Mouse (Mus musculus) heart, embryonic 11.5 days (tissue): ENCODE data around the gene Gm28434. TPM values are rescaled to one million over a fixed set of nuclear protein-coding genes. Genes with fewer than 3 reads are reported as not detected.

Source experiments
- ATAC-seq: fragments of 200-750 bp; cut with Nextera tagmentation; replicated peaks from 2 replicates; pipeline ENCODE4 v1.8.0; 2017; ENCODE audit warnings: moderate library complexity; ENCODE audit not compliant: insufficient number of reproducible peaks, low FRiP score, low TSS enrichment
- H3K27ac ChIP-seq: fragments of 300-500 bp; sonication (generic); 2 replicates; pipeline ENCODE4 v1.5.1; 2014; ENCODE audit warnings: mild to moderate bottlenecking, low read depth, low read length
- H3K27me3 ChIP-seq: fragments of 300-500 bp; sonication (generic); 2 replicates; pipeline ENCODE4 v1.6.1; 2014; ENCODE audit warnings: mild to moderate bottlenecking, low read length, mixed read lengths; ENCODE audit not compliant: control insufficient read depth, insufficient read depth
- H3K36me3 ChIP-seq: fragments of 300-500 bp; sonication (generic); 2 replicates; pipeline ENCODE4 v1.6.1; 2014; ENCODE audit warnings: mild to moderate bottlenecking, low read length, moderate library complexity, mixed read lengths; ENCODE audit not compliant: control insufficient read depth, insufficient read depth
- H3K4me1 ChIP-seq: fragments of 300-500 bp; sonication (generic); 2 replicates; pipeline ENCODE4 v1.6.1; 2014; ENCODE audit warnings: low read length; ENCODE audit not compliant: control insufficient read depth, insufficient read depth
- H3K4me2 ChIP-seq: fragments of 300-500 bp; sonication (generic); 2 replicates; pipeline ENCODE4 v1.6.1; 2014; ENCODE audit warnings: mild to moderate bottlenecking, moderate library complexity
- H3K4me3 ChIP-seq: fragments of 300-500 bp; sonication (generic); 2 replicates; pipeline ENCODE4 v1.5.1; 2014; ENCODE audit warnings: low read depth, low read length
- H3K9ac ChIP-seq: fragments of 300-500 bp; sonication (generic); 2 replicates; pipeline ENCODE4 v1.6.1; 2014; ENCODE audit warnings: mild to moderate bottlenecking, low read depth, low read length, moderate library complexity
- H3K9me3 ChIP-seq: fragments of 300-500 bp; sonication (generic); replicated peaks from 2 replicates; pipeline ENCODE4 v1.6.1; 2016; ENCODE audit warnings: low read length; ENCODE audit not compliant: control insufficient read depth
- WGBS: fragments of 180-500 bp; shearing (Covaris S2); extraction: QIAGEN DNeasy Blood & Tissue Kit; methylation state at CpG from one replicate; pipeline ENCODE4 v1.1.7; 2014; ENCODE audit not compliant: insufficient replicate concordance; 5-methylcytosine and 5-hydroxymethylcytosine counted together
- polyA plus RNA-seq: library from polyadenylated mRNA; unstranded; fragments of >200 nt; fragmentation: Nextera tagmentation; extraction: Ambion mirVana; gene quantifications from 2 replicates; pipeline ENCODE4 v1.2.1, GENCODE M21; 2014

Gene Gm28434
- not detected in 2 replicates for polyA plus RNA-seq

DNA sequence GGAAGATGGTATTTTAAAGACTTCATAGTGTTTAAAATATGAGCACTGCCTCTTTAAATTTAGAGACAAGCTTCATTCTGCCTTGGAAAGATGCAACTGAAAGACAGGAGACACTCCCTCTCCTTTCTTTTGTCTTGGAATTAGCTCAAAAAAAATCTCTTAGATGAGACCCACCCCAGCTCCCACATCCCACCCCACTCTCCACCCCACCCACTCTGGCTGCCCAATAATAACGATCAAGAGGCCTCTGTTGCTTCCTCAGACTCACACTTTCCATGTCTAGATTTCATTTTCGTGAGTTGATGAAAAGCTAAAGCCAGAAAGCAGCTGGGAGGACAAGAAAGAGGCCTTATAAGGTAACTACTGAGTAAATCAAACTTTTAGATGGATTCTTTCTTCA lies at the start of gene Gm28434, which contains the start of gene 2310003L06Rik:
Gene Gm28434 (plus strand): TSS at position 317 of the 400 bp plus-strand sequence.
Gene 2310003L06Rik (plus strand): TSS at position 259 of the 400 bp plus-strand sequence.
- Histone ChIP-seq H3K4me3 (no peak within 1 kb of the TSS), H3K27ac (no peak within 1 kb of the TSS), H3K4me2 (no peak within 1 kb of the TSS), H3K4me1 (no peaks in the 10 kb centered on the region), H3K27me3 (no peaks in the 10 kb centered on the region), H3K9ac (no peak within 1 kb of the TSS), H3K36me3 (no peaks in the 10 kb centered on the region), H3K9me3 (no peaks in the 10 kb centered on the region)
- no peak for ATAC-seq
- WGBS: 60% methylated on average over 2 of the region's 2 CpGs

DNA sequence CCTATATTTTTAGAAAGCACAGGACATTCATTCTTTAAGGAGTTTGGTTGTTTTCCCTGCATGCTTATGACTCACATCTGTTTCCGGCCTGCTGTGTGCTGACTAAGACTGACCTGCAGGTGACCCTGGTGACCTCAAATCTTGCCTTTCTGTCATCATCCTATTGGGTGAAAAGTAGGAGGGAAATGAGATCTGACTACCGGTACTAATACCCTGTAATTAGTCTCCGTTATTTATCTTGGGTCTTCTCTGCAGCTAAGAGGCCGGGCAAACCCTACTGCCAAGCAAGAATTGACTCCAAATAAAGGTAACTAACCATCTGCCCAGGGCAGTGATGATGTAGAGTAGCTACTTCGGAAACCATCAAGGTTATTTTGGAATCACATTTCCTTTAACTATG lies 43.9 kb upstream of the Gm28434 start, which contains the start of gene Csn3:
Gene Csn3 (plus strand): TSS at position 208 of the 400 bp plus-strand sequence.
- H3K4me2 ChIP-seq: no peak within 1 kb of the TSS
- no peak within 1 kb of the TSS for H3K4me3 ChIP-seq
- no peak for ATAC-seq
- no peaks in the 10 kb centered on the region for H3K9me3 ChIP-seq
- no peaks in the 10 kb centered on the region for H3K4me1 ChIP-seq
- H3K36me3 ChIP-seq: no peaks in the 10 kb centered on the region
- H3K27me3 ChIP-seq: no peaks in the 10 kb centered on the region
- H3K27ac ChIP-seq: no peak within 1 kb of the TSS
- H3K9ac ChIP-seq: no peak within 1 kb of the TSS
- 41% methylated on average over 5 of the region's 5 CpGs for WGBS

DNA sequence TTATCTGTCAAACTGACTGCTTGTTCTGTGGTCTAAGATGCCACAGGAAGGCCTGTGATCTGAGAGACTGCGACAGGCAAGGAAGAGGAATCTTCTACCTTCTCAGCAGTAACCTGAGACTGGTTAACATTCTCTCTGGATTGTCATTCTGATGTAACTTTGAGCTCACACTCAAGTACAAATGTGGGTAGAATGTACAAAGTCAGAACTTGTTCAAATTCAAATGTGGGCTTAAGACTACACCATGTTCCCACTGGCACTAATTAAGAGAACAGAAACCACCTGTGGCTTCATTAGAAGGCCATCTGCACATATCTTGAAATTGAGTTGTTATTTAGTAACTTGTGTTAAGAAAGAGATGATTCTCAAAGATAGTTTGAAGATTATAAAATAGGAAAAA lies 37.7 kb upstream of the Gm28434 start:
- no peak for ATAC-seq
- H3K4me3 ChIP-seq: no peak overlapping the region
- no peak overlapping the region for H3K27ac ChIP-seq
- no peak overlapping the region for H3K4me2 ChIP-seq
- no peaks in the 10 kb centered on the region for H3K27me3 ChIP-seq
- no peaks in the 10 kb centered on the region for H3K9me3 ChIP-seq
- H3K4me1 ChIP-seq: no peaks in the 10 kb centered on the region
- no peak overlapping the region for H3K9ac ChIP-seq
- H3K36me3 ChIP-seq: no peaks in the 10 kb centered on the region
- WGBS: 60% methylated on average over 1 of the region's 1 CpGs

DNA sequence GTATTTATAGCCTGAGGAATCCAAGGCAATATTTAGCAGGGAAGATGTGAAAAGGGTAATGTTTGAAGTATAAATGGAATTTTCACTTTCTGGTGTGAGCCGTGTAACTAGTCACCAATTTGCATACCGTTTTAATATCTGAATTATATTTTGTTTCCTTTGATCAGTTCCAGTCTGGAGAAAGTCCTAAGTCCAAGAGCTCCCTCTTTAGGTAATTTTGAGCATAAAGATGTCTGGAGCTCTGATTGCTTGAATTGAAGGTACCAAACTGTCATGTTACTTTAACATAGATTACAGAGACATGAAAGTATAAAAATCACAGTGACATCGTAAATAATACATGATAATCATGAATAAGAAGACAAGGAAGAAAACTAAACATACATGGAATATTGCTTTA lies 28.6 kb upstream of the Gm28434 start:
- 42% methylated on average over 3 of the region's 3 CpGs for WGBS
- Histone ChIP-seq H3K27ac (no peak overlapping the region), H3K27me3 (no peaks in the 10 kb centered on the region), H3K9me3 (no peaks in the 10 kb centered on the region), H3K4me2 (no peak overlapping the region), H3K9ac (no peak overlapping the region), H3K36me3 (no peaks in the 10 kb centered on the region), H3K4me1 (no peaks in the 10 kb centered on the region), H3K4me3 (no peak overlapping the region)
- no peak for ATAC-seq

DNA sequence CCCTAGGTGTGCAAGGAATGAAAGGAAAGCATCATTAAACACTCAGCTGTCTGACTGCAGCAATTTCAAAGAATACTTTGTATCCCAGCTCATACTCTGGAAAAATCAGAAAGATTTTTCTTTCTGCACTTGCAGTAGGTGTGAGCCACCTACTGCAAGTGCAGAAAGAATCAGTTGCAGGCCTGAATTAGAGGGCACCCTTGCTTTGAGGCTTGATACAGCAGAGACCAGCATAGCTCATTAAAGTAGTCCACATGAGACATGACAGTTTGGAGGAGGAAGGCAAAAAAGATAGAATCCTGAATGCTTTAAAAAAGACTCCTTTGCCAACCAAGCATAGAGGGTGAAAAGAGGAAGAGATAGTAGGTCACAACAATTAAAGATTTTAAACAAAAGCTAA lies 26.8 kb upstream of the Gm28434 start:
- Histone ChIP-seq H3K4me1 (no peaks in the 10 kb centered on the region), H3K9me3 (no peaks in the 10 kb centered on the region), H3K9ac (no peak overlapping the region), H3K4me2 (no peak overlapping the region), H3K4me3 (no peak overlapping the region), H3K27me3 (no peaks in the 10 kb centered on the region), H3K27ac (no peak overlapping the region), H3K36me3 (no peaks in the 10 kb centered on the region)
- ATAC-seq: no peak

DNA sequence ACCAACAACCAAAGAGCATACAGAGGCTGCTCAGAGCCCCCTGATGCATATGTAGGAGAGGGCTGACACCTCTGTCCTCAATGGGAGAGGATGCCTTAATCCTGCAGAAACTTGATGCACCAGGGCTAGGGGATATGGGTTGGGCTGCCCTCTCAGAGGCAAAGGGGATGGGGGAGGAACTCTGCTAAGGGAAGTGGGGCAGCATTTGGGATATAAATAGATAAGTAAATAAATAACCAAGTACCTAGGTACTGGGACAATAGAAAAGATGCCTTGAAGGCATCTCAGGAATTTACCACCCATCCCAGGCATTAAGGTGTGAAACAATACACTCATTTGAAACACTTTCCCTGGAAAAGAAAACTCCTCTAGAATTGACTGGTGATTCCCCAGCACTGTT lies 17.5 kb upstream of the Gm28434 start:
- no peak overlapping the region for H3K4me2 ChIP-seq
- H3K4me1 ChIP-seq: no peaks in the 10 kb centered on the region
- no peaks in the 10 kb centered on the region for H3K36me3 ChIP-seq
- no peaks in the 10 kb centered on the region for H3K9me3 ChIP-seq
- no peak overlapping the region for H3K9ac ChIP-seq
- H3K27ac ChIP-seq: no peak overlapping the region
- ATAC-seq: no peak
- H3K27me3 ChIP-seq: no peaks in the 10 kb centered on the region
- no peak overlapping the region for H3K4me3 ChIP-seq

DNA sequence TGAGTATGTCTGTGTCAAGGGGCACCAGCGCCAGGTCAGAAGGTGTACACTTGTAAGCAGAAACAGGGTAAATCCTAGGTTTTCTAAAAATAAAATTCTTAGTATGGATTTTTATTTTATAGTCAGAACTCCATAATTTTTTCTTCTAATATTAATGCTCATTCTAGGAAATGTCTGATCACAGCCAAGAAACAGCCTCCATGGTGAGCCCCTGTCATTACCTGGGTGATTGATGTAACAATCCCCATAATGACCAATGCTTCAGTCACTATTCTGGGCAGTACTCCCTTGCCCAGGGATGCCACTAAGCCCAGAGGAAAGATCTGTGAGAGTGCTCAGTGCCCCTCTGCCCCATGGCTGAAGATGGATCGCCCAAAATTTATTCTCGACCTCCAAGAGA lies 9.8 kb downstream of the Gm28434 start, which contains the start of gene Cabs1:
Gene Cabs1 (plus strand): TSS at position 301 of the 400 bp plus-strand sequence.
- H3K27ac ChIP-seq: no peak within 1 kb of the TSS
- H3K4me2 ChIP-seq: no peak within 1 kb of the TSS
- no peak for ATAC-seq
- 81% methylated on average over 3 of the region's 3 CpGs for WGBS
- H3K4me3 ChIP-seq: no peak within 1 kb of the TSS
- H3K9me3 ChIP-seq: no peaks in the 10 kb centered on the region
- H3K4me1 ChIP-seq: no peaks in the 10 kb centered on the region
- no peaks in the 10 kb centered on the region for H3K36me3 ChIP-seq
- H3K27me3 ChIP-seq: no peaks in the 10 kb centered on the region
- H3K9ac ChIP-seq: no peak within 1 kb of the TSS

DNA sequence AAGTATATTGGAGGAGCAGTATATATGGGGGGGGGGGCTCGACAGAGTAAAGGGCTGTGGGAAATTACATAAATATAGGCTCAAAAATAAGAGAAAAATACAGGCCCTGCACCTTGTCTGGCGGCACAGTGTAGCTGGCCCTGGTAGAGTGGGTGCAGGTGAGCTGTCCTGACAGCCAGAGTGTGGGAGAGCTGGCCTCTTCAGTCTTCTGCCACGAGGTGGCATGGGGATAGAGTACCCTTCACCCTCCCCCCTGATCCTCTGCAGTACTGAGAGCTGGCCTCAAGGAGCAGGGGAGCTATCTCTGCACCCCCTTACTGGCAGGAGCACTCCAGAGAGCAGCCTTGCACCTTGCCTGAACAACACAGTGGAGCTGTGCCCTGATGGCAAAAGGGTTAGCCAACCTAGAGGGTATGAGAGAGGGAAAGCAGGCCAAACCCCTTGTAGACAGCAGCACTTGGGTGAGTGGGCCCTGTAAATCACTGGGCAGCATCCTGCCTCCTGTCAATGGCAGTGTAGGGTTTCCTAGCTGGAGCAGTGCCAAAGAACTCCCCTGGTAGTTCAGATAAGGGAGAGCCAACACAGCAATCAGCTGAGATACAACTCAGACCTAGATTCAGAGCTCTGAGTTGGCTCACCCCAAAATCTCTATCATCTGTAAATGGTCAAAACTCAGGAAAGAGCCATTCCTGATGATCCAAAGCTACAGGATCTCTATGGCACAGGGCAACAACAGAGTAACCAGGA lies 13.3 kb downstream of the Gm28434 start:
- Histone ChIP-seq H3K27me3 (no peaks in the 10 kb centered on the region), H3K4me2 (no peak overlapping the region), H3K4me1 (no peaks in the 10 kb centered on the region), H3K9ac (no peak overlapping the region), H3K4me3 (no peak overlapping the region), H3K9me3 (no peaks in the 10 kb centered on the region), H3K36me3 (no peaks in the 10 kb centered on the region), H3K27ac (no peak overlapping the region)
- ATAC-seq: no peak; the same call in 1 of the 2 replicates
- WGBS: 49% methylated on average over 3 of the region's 3 CpGs

DNA sequence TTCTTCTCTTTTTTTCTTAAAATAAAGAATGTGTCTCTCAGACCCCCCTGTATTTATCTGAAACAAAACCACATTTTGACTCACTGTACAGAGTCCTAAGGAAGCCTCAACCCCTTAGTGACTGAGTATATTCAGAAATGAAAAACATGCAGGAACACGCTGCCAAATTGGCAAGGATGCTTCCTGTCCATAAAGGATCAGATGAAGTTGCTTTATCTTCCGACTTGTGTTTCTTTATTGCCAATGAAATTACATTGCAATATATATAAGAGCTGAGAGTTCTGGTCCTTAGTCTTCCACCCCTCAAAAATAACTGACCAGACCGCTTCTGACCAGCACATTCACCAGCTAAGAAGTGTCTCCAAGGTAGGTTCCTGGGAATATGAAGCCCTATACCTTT lies 32.9 kb downstream of the Gm28434 start, which contains the start of gene Smr3a:
Gene Smr3a (plus strand): TSS at position 301 of the 400 bp plus-strand sequence.
- ATAC-seq: no peak
- no peak within 1 kb of the TSS for H3K27ac ChIP-seq
- no peaks in the 10 kb centered on the region for H3K36me3 ChIP-seq
- H3K4me3 ChIP-seq: no peak within 1 kb of the TSS
- no peaks in the 10 kb centered on the region for H3K9me3 ChIP-seq
- H3K4me1 ChIP-seq: no peaks in the 10 kb centered on the region
- H3K4me2 ChIP-seq: no peak within 1 kb of the TSS
- H3K9ac ChIP-seq: no peak within 1 kb of the TSS
- H3K27me3 ChIP-seq: no peaks in the 10 kb centered on the region
- WGBS: 71% methylated on average over 3 of the region's 3 CpGs
